Mouse (Mus musculus): Measurements from ENCODE around the gene Cdkal1. TPM values are rescaled to one million over a fixed set of nuclear protein-coding genes. Genes with fewer than 3 reads are reported as not detected.
A peak's percentile ranks its signal among the peaks of the same experiment; 100 is the strongest.

Cdkal1 gene
- total and polyA plus RNA-seq, 3 experiments, result 8.7 to 13.7 (median 9.5) TPM

DNA sequence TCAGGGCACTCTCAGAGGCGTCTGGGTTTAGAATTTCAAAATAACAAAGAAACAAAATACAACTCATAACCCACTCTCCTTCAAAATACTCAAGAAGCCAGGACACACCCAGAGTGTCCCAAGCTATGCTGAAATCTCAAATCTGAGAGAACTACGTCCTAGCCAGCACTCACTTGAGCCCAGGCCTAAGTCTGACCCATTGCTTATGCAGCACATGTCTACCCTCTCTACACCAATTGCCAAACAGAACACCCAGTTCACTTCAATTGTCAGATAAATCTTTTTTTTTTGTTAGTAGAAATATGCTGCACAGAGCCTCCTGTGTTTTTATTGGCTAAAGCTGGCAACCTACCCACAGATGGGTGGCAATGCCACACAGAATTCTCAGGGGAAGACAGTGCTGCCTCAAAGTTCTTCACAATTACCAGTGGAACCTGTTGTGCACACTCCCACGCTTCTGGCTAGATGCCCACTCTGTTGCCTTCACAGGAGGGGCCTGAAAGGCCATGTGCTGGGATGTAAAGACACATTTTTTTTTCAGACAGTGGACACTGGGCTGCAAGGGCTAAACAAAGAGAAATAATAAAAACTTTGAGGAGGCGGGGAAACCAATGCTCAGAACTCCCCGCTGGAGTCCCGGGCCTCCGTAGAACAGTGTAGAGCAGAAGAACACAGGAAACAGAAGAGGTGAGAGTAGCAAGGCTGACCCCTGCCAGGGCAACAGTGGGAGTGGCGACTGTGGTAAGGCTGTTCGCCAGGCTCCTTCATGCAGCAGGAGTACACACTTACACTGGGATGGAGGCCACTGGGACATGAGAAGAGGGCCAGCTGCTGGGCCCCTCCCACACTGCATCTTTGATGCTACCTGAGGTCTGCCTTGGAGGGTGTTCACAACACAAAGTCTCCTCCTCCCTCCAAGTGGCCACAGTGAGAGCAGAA, 273.4 kb downstream of the Cdkal1 start:
- Histone ChIP-seq H3K27ac (ENCODE audit: insufficient read depth, low read depth) (no peak overlapping the region), H3K27me3 (replicated peaks) (no peaks in the 10 kb centered on the region), H3K9ac (ENCODE audit: insufficient read depth, low read depth) (no peak overlapping the region), H3K9me3 (replicated peaks; ENCODE audit: low read length) (peaks cover 2% of the 10 kb centered on the region), H3K79me2 (replicated peaks; ENCODE audit: control insufficient read depth, extremely low read depth, insufficient read depth, poor library complexity, severe bottlenecking) (no peaks in the 10 kb centered on the region), H3K36me3 (replicated peaks in 1 of 2; ENCODE audit: control insufficient read depth in 1 of 2, insufficient read depth in 1 of 2, low read length in 1 of 2) (peaks cover 0 to 10% of the 10 kb centered on the region in 2 experiments), H3K4me3 (replicated peaks in 1 of 3; ENCODE audit: low read depth in 2 of 3, low read length in 2 of 3, poor library complexity in 1 of 3) (no peak overlapping the region), H3K4me1 (ENCODE audit: control insufficient read depth in 1 of 2, insufficient read depth in 2 of 2) (peaks cover 23 to 57% of the 10 kb centered on the region in 2 experiments), H3K4me2 (ENCODE audit: insufficient read depth, low read depth, poor library complexity, severe bottlenecking) (no peak overlapping the region)
- no peak for TF ChIP-seq MAZ (IDR thresholded peaks at IDR 0.05; ENCODE audit: low read depth, low read length)
- TF ChIP-seq SMC3 (IDR thresholded peaks at IDR 0.05; ENCODE audit: low read depth, low read length), result no peak
- no peak for TF ChIP-seq ZC3H11A (IDR thresholded peaks at IDR 0.05; ENCODE audit: low read depth, low read length)
- TF ChIP-seq GABPA (IDR thresholded peaks at IDR 0.05; ENCODE audit: insufficient replicate concordance, low read depth, low read length), result no peak
- no peak for TF ChIP-seq POLR2AphosphoS2 (IDR thresholded peaks at IDR 0.05; ENCODE audit: low read depth, low read length)
- TF ChIP-seq CHD1 (IDR thresholded peaks at IDR 0.05; ENCODE audit: low read depth, low read length), result no peak
- TF ChIP-seq TBP (conservative IDR thresholded peaks at IDR 0.05; ENCODE audit: low read depth, low read length), result no peak
- no peak for TF ChIP-seq HCFC1 (IDR thresholded peaks at IDR 0.05; ENCODE audit: low read depth, low read length)
- no peak for TF ChIP-seq JUN (IDR thresholded peaks at IDR 0.05; ENCODE audit: insufficient read depth, low read depth, low read length)
- TF ChIP-seq IRF4 (IDR thresholded peaks at IDR 0.05; ENCODE audit: low read depth, low read length), result no peak
- TF ChIP-seq EP300 (IDR thresholded peaks at IDR 0.05; ENCODE audit: low read length), result no peak
- no peak for TF ChIP-seq MXI1 (IDR thresholded peaks at IDR 0.05; ENCODE audit: low read depth, low read length)
- no peak for DNase-seq (ENCODE audit: extremely low read depth)
- dilution Hi-C loops (cut with MboI; ENCODE audit: extremely low pct_ligation_motif_present, extremely low pct_unique_long_range_greater_than_20kb, low sequenced_read_pairs), result no loop called here
- in situ Hi-C loops (cut with MboI; ENCODE audit: low pct_ligation_motif_present, low pct_unique_long_range_greater_than_20kb, low sequenced_read_pairs), result loop anchor here (10.0 kb wide), 1 partner anchor 87 kb away; no protein-coding TSS in a partner anchor

GRCm38 (mm10) chr13:29580780-29581179, 274.7 kb downstream of the Cdkal1 start:
- H3K9me3 ChIP-seq (replicated peaks; ENCODE audit: low read length), result peaks cover 2% of the 10 kb centered on the region
- in situ Hi-C loops (cut with MboI; ENCODE audit: low pct_ligation_motif_present, low pct_unique_long_range_greater_than_20kb, low sequenced_read_pairs) (loop anchor here (10.0 kb wide), 1 partner anchor 86 kb away; no protein-coding TSS in a partner anchor), dilution Hi-C loops (cut with MboI; ENCODE audit: extremely low pct_ligation_motif_present, extremely low pct_unique_long_range_greater_than_20kb, low sequenced_read_pairs) (no loop called here)
- H3K4me2 ChIP-seq (ENCODE audit: insufficient read depth, low read depth, poor library complexity, severe bottlenecking), result peak overlapping the region; percentile 80
- H3K27ac ChIP-seq (ENCODE audit: insufficient read depth, low read depth), result peak overlapping the region; percentile 94
- H3K27me3 ChIP-seq (replicated peaks), result no peaks in the 10 kb centered on the region
- H3K4me1 ChIP-seq (ENCODE audit: control insufficient read depth in 1 of 2, insufficient read depth in 2 of 2), result peaks cover 27 to 57% of the 10 kb centered on the region in 2 experiments
- no peak overlapping the region for H3K4me3 ChIP-seq (replicated peaks in 1 of 3; ENCODE audit: low read depth in 2 of 3, low read length in 2 of 3, poor library complexity in 1 of 3)
- peak; percentile 58 for DNase-seq (ENCODE audit: extremely low read depth)
- peaks cover 0 to 10% of the 10 kb centered on the region in 2 experiments for H3K36me3 ChIP-seq (replicated peaks in 1 of 2; ENCODE audit: control insufficient read depth in 1 of 2, insufficient read depth in 1 of 2, low read length in 1 of 2)
- peak overlapping the region; percentile 71 for H3K9ac ChIP-seq (ENCODE audit: insufficient read depth, low read depth)
- no peaks in the 10 kb centered on the region for H3K79me2 ChIP-seq (replicated peaks; ENCODE audit: control insufficient read depth, extremely low read depth, insufficient read depth, poor library complexity, severe bottlenecking)
- TF ChIP-seq USF1 (IDR thresholded peaks at IDR 0.05; ENCODE audit: low read depth, low read length) (peak; percentile 83), MAFK (IDR thresholded peaks at IDR 0.05; ENCODE audit: insufficient replicate concordance, low read length) (no peak), BHLHE40 (IDR thresholded peaks at IDR 0.05; ENCODE audit: low read depth, low read length) (peak; percentile 87), MAZ (IDR thresholded peaks at IDR 0.05; ENCODE audit: low read depth, low read length) (no peak), ETS1 (conservative IDR thresholded peaks at IDR 0.05; ENCODE audit: low read depth, low read length) (peak; percentile 81), PAX5 (IDR thresholded peaks at IDR 0.05; ENCODE audit: low read length) (no peak), MAX (IDR thresholded peaks at IDR 0.05; ENCODE audit: low read length) (peak; percentile 72), ZMIZ1 (IDR thresholded peaks at IDR 0.05; ENCODE audit: low read depth, low read length) (0 out of 2 replicates have a peak, but pooled peaks have one; percentile 11), POLR2AphosphoS2 (IDR thresholded peaks at IDR 0.05; ENCODE audit: low read depth, low read length) (no peak), ELF1 (IDR thresholded peaks at IDR 0.05; ENCODE audit: low read depth, low read length) (no peak), IRF4 (IDR thresholded peaks at IDR 0.05; ENCODE audit: low read depth, low read length) (peak; percentile 33; the same call in 1 of the 2 replicates), CTCF (conservative IDR thresholded peaks at IDR 0.05 in 1 of 2, IDR thresholded peaks at IDR 0.05 in 1 of 2; ENCODE audit: low read depth in 2 of 2, low read length in 2 of 2) (no peak), NRF1 (IDR thresholded peaks at IDR 0.05; ENCODE audit: low read depth, low read length) (no peak), MYC (IDR thresholded peaks at IDR 0.05; ENCODE audit: low read depth, low read length) (no peak), TCF12 (IDR thresholded peaks at IDR 0.05; ENCODE audit: low read depth, low read length) (peak; percentile 60; the same call in 1 of the 2 replicates), RCOR1 (conservative IDR thresholded peaks at IDR 0.05; ENCODE audit: low read depth, low read length) (no peak), EP300 (IDR thresholded peaks at IDR 0.05; ENCODE audit: low read length) (peak; percentile 57), MEF2A (IDR thresholded peaks at IDR 0.05; ENCODE audit: borderline replicate concordance, low read depth, low read length) (peak; percentile 47; the same call in 1 of the 2 replicates), CHD1 (IDR thresholded peaks at IDR 0.05; ENCODE audit: low read depth, low read length) (no peak), KAT2A (IDR thresholded peaks at IDR 0.05; ENCODE audit: insufficient replicate concordance, low read length) (no peak), SIN3A (IDR thresholded peaks at IDR 0.05; ENCODE audit: low read length) (no peak), SMC3 (IDR thresholded peaks at IDR 0.05; ENCODE audit: low read depth, low read length) (no peak), POLR2A (IDR thresholded peaks at IDR 0.05; ENCODE audit: low read depth, low read length) (no peak), HCFC1 (IDR thresholded peaks at IDR 0.05; ENCODE audit: low read depth, low read length) (no peak)
